Mouse (Mus musculus) liver, postnatal 0 days (tissue): Measurements from ENCODE around the gene Eef1akmt1.

Experiments used
- CTCF ChIP-seq: sonication (generic); IDR thresholded peaks from 2 replicates; pipeline ENCODE4 v1.5.1; 2016; ENCODE audit warnings: antibody characterized with exemption, low read depth
- EP300 ChIP-seq: IDR thresholded peaks from 2 replicates; pipeline ENCODE4 v1.6.1; 2016; ENCODE audit warnings: antibody characterized with exemption, low read depth, mild to moderate bottlenecking

GRCm38 (mm10) chr14:57537261-57538015 is 34.0 kb downstream of the Eef1akmt1 start:
- TF ChIP-seq CTCF (no peak), EP300 (no peak)
